Mouse (Mus musculus) forebrain, embryonic 12.5 days (tissue): ENCODE results near the gene Gm1113. TPM values are rescaled to one million over a fixed set of nuclear protein-coding genes. Genes with fewer than 3 reads are reported as not detected.

Experiments used
- ATAC-seq: fragments of 200-750 bp; cut with Nextera tagmentation; 2 replicates; pipeline ENCODE4 v1.8.0; 2017; ENCODE audit warnings: moderate TSS enrichment; ENCODE audit not compliant: low FRiP score
- H3K27ac ChIP-seq: fragments of 300-500 bp; sonication (generic); 2 replicates; pipeline ENCODE4 v1.5.1; 2016; ENCODE audit warnings: mild to moderate bottlenecking
- H3K27me3 ChIP-seq: fragments of 300-500 bp; sonication (generic); 2 replicates; pipeline ENCODE4 v1.6.1; 2016; ENCODE audit warnings: mild to moderate bottlenecking
- H3K36me3 ChIP-seq: fragments of 300-500 bp; sonication (generic); replicated peaks from 2 replicates; pipeline ENCODE4 v1.6.1; 2016; ENCODE audit warnings: mild to moderate bottlenecking
- H3K4me1 ChIP-seq: fragments of 300-500 bp; sonication (generic); 2 replicates; pipeline ENCODE4 v1.6.1; 2016
- H3K4me2 ChIP-seq: fragments of 300-500 bp; sonication (generic); 2 replicates; pipeline ENCODE4 v1.6.1; 2016; ENCODE audit warnings: mild to moderate bottlenecking, moderate library complexity
- H3K4me3 ChIP-seq: fragments of 300-500 bp; sonication (generic); replicated peaks from 2 replicates; pipeline ENCODE4 v1.5.1; 2016; ENCODE audit warnings: mild to moderate bottlenecking
- H3K9ac ChIP-seq: fragments of 300-500 bp; sonication (generic); 2 replicates; pipeline ENCODE4 v1.6.1; 2016; ENCODE audit warnings: mild to moderate bottlenecking
- H3K9me3 ChIP-seq: fragments of 300-500 bp; sonication (generic); 2 replicates; pipeline ENCODE4 v1.6.1; 2016
- WGBS: fragments of 180-500 bp; shearing (Covaris S2); methylation state at CpG from one replicate; pipeline ENCODE4 v1.1.7; 2016; 5-methylcytosine and 5-hydroxymethylcytosine counted together
- polyA plus RNA-seq: library from polyadenylated mRNA; unstranded; fragments of >200 nt; fragmentation: Nextera tagmentation; extraction: Ambion mirVana; gene quantifications from 2 replicates; pipeline ENCODE4 v1.2.1, GENCODE M21; 2016

Gm1113 gene
- polyA plus RNA-seq, 1 experiment from 2014 or later, result not detected

- Histone ChIP-seq H3K4me3 (no peak overlapping the region), H3K4me1 (no peaks in the 10 kb centered on the region; the same call in none of the 2 replicates), H3K4me2 (no peak overlapping the region), H3K27ac (no peak overlapping the region), H3K9me3 (no peaks in the 10 kb centered on the region), H3K36me3 (peaks cover 52% of the 10 kb centered on the region), H3K9ac (no peak overlapping the region), H3K27me3 (no peaks in the 10 kb centered on the region)
- no peak; the same call in 1 of the 2 replicates for ATAC-seq
- WGBS, result 33% methylated on average over 7 of the region's 7 CpGs
These were observed 24.9 kb downstream of the Gm1113 start for GRCm38 (mm10) chr9:35493033-35493732.

GRCm38 (mm10) chr9:35491109-35491866 lies 26.8 kb downstream of the Gm1113 start:
- Histone ChIP-seq H3K4me2 (no peak overlapping the region), H3K27ac (no peak overlapping the region), H3K9ac (no peak overlapping the region), H3K4me3 (no peak overlapping the region), H3K36me3 (peaks cover 63% of the 10 kb centered on the region), H3K4me1 (no peaks in the 10 kb centered on the region; the same call in none of the 2 replicates), H3K27me3 (no peaks in the 10 kb centered on the region), H3K9me3 (no peaks in the 10 kb centered on the region)
- no peak for ATAC-seq
- 75% methylated on average over 11 of the region's 11 CpGs for WGBS

DNA sequence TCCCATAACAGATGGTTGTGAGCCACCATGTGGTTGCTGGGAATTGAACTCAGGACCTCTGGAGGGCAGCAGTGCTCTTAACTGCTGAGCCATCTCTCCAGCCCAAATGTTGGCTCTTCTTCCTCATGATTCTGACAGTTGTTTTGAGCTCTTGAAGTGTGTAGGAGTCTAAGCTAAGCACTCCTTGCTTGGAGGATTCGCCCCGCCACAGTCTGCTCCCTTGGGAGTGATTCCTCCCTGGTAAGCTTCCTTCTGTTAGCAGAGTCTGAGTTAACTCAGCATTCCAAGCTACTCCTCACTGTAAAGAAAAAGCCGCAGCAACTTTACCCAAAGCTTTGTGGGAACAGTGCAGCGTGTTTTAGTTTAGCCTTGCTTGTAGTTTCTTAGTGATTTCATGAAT lies 29.6 kb downstream of the Gm1113 start:
- H3K4me2 ChIP-seq, result no peak overlapping the region
- no peak for ATAC-seq
- no peak overlapping the region for H3K27ac ChIP-seq
- H3K4me3 ChIP-seq, result no peak overlapping the region
- H3K27me3 ChIP-seq, result no peaks in the 10 kb centered on the region
- H3K9me3 ChIP-seq, result no peaks in the 10 kb centered on the region
- H3K9ac ChIP-seq, result no peak overlapping the region
- WGBS, result 95% methylated on average over 4 of the region's 4 CpGs
- peaks cover 66% of the 10 kb centered on the region for H3K36me3 ChIP-seq
- H3K4me1 ChIP-seq, result no peaks in the 10 kb centered on the region; the same call in 1 of the 2 replicates

- Histone ChIP-seq H3K4me3 (no peak overlapping the region), H3K36me3 (peaks cover 70% of the 10 kb centered on the region), H3K9me3 (no peaks in the 10 kb centered on the region), H3K4me2 (no peak overlapping the region), H3K4me1 (no peaks in the 10 kb centered on the region; the same call in 1 of the 2 replicates), H3K27me3 (no peaks in the 10 kb centered on the region), H3K27ac (no peak overlapping the region), H3K9ac (no peak overlapping the region)
- WGBS, result 86% methylated on average over 13 of the region's 13 CpGs
- no peak for ATAC-seq
These were observed 31.5 kb downstream of the Gm1113 start for GRCm38 (mm10) chr9:35486616-35487015.

DNA sequence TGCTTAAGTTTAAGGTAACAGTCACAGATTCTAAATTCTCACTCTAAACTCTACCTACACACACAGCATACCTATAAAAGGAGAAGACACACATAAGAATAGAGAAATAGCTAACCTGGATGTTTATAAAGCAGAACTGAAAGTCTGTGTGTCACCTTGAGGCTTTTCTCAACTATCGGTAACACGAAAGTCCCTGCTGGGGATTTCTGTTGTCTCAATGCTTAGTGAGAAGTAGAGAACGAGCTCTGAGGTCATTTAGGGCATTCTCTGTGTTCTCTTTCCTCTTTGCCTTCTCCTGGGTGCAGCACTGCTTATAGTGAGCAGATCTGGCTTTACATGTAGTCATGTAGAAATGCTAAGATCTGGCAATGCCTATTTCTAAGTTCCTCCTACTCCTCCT lies 34.1 kb downstream of the Gm1113 start:
- H3K9ac ChIP-seq, result no peak overlapping the region
- H3K9me3 ChIP-seq, result no peaks in the 10 kb centered on the region
- 90% methylated on average over 3 of the region's 3 CpGs for WGBS
- no peak for ATAC-seq
- H3K27ac ChIP-seq, result no peak overlapping the region
- H3K36me3 ChIP-seq, result peaks cover 61% of the 10 kb centered on the region
- no peak overlapping the region for H3K4me2 ChIP-seq
- H3K4me3 ChIP-seq, result no peak overlapping the region
- H3K27me3 ChIP-seq, result no peaks in the 10 kb centered on the region
- no peaks in the 10 kb centered on the region; the same call in 1 of the 2 replicates for H3K4me1 ChIP-seq

GRCm38 (mm10) chr9:35482014-35482898 lies 35.8 kb downstream of the Gm1113 start:
- no peaks in the 10 kb centered on the region; the same call in 1 of the 2 replicates for H3K4me1 ChIP-seq
- H3K36me3 ChIP-seq, result peaks cover 55% of the 10 kb centered on the region
- H3K4me3 ChIP-seq, result no peak overlapping the region
- no peaks in the 10 kb centered on the region for H3K9me3 ChIP-seq
- no peak overlapping the region for H3K9ac ChIP-seq
- ATAC-seq, result no peak
- WGBS, result 57% methylated on average over 13 of the region's 13 CpGs
- H3K4me2 ChIP-seq, result no peak overlapping the region
- no peaks in the 10 kb centered on the region for H3K27me3 ChIP-seq
- no peak overlapping the region; the same call in 1 of the 2 replicates for H3K27ac ChIP-seq

DNA sequence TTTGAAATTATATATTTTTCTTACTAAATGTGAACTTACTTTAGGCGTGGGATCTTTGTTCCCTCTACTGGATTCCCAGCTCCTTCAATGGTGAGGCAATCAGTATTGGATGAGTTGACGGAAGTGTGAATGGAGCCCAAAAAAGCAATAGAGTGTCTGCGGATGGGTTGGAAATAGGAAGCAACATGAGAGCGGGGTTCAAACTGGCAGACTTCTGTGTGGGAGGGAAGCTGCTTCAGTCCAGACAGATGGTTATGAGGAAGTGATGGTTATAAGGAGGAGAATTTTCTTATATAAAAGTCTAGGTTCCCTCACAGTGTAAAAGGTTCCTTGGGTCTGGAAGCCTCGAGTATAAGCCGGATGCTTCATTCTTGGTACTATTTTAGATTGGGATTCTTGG lies 38.6 kb downstream of the Gm1113 start:
- WGBS, result 93% methylated on average over 6 of the region's 6 CpGs
- Histone ChIP-seq H3K27me3 (no peaks in the 10 kb centered on the region), H3K27ac (no peak overlapping the region), H3K9me3 (no peaks in the 10 kb centered on the region), H3K4me2 (no peak overlapping the region), H3K36me3 (peaks cover 50% of the 10 kb centered on the region), H3K9ac (no peak overlapping the region), H3K4me1 (no peaks in the 10 kb centered on the region; the same call in 1 of the 2 replicates), H3K4me3 (no peak overlapping the region)
- ATAC-seq, result no peak

DNA sequence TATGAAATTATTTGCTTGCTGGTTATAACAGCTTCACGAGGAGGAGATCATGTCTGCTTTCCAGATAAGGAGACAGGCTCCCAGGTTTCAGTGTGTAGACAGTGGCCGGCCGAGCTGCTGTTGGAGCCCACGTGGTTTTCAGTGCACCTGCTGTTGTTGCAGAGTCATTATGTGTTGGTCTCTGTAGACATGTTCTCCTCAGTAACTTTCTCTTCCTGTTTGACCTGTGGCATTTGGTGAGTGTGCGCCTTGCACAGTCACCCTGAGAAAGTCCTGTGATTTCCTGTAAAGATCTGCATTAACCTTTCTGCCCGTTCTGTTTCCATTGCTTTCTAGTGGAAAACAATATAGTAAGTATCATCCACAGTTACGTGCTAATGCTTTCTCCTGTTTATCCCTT lies 42.7 kb downstream of the Gm1113 start:
- Histone ChIP-seq H3K4me1 (no peaks in the 10 kb centered on the region), H3K4me2 (no peak overlapping the region), H3K27me3 (no peaks in the 10 kb centered on the region), H3K9me3 (no peaks in the 10 kb centered on the region), H3K4me3 (no peak overlapping the region), H3K9ac (no peak overlapping the region), H3K27ac (no peak overlapping the region), H3K36me3 (peaks cover 69% of the 10 kb centered on the region)
- no peak for ATAC-seq
- WGBS, result 94% methylated on average over 7 of the region's 7 CpGs

DNA sequence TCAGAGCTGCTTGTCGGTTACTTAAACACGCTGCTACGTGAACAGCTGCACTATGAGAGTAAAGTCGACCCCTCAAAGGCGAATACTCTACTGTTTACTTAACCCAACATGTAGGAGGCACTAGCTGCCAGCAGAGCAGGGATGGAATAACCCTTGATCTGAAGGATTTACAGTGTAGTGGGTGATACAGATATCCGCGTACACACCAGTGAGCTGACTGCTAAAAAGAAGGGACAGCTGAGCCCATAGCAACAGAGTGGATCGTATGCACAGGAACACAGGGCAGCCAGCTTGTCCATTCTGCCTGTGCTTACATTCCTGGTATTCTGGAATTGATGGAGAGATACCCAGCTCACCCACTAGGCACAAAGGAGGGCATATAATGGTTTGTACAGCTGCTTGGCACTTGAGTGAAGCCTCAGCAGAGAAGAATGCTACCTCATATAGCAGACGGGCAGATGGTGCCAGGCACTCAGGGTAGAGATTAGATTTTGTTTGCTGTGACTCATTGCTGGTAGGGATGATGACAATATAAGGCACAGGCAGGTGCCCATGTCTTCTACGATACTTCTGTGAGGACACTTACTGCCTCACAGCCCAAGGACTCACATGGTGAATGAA lies 43.9 kb downstream of the Gm1113 start:
- WGBS, result 90% methylated on average over 10 of the region's 10 CpGs
- Histone ChIP-seq H3K9me3 (no peaks in the 10 kb centered on the region), H3K9ac (no peak overlapping the region), H3K4me1 (no peaks in the 10 kb centered on the region), H3K27ac (no peak overlapping the region), H3K36me3 (peaks cover 73% of the 10 kb centered on the region), H3K4me3 (no peak overlapping the region), H3K4me2 (no peak overlapping the region), H3K27me3 (no peaks in the 10 kb centered on the region)
- no peak for ATAC-seq

DNA sequence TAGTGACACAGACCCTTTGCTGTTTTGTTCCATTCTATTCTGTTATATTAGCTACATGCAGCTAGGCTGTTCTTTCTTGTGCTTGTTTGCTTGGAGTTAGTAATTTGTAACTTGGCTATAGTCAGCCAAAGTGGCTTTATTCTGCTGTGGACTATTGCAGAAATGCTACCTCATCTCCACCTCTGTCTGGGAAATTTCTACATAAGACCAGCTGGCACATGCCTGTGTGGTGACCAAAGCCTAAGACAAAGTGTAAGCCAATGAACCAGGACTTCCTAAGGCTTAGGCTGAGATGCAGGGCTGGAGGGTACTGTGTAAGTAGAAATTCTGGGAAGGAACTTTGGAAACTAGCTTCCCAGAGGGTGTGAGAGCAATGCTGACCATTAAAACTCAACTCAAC lies 49.2 kb downstream of the Gm1113 start:
- Histone ChIP-seq H3K4me1 (no peaks in the 10 kb centered on the region), H3K27me3 (no peaks in the 10 kb centered on the region), H3K4me2 (no peak overlapping the region), H3K36me3 (peaks cover 51% of the 10 kb centered on the region), H3K9ac (no peak overlapping the region), H3K27ac (no peak overlapping the region), H3K9me3 (no peaks in the 10 kb centered on the region), H3K4me3 (no peak overlapping the region)
- ATAC-seq, result no peak

- H3K27ac ChIP-seq, result no peak overlapping the region
- H3K36me3 ChIP-seq, result peaks cover 43% of the 10 kb centered on the region
- 85% methylated on average over 8 of the region's 8 CpGs for WGBS
- ATAC-seq, result no peak
- H3K4me1 ChIP-seq, result no peaks in the 10 kb centered on the region
- H3K4me2 ChIP-seq, result no peak overlapping the region
- no peak overlapping the region for H3K9ac ChIP-seq
- no peaks in the 10 kb centered on the region for H3K27me3 ChIP-seq
- H3K9me3 ChIP-seq, result no peaks in the 10 kb centered on the region
- H3K4me3 ChIP-seq, result no peak overlapping the region
These were observed 50.7 kb downstream of the Gm1113 start for GRCm38 (mm10) chr9:35467264-35467817.
